Mouse (Mus musculus) ES-Bruce4 (cell line): ENCODE data around the gene Scel.

Experiments
- CTCF ChIP-seq: IDR thresholded peaks from one replicate; pipeline ENCODE4 v1.8.1; 2011; ENCODE audit warnings: low read depth, low read length
- EP300 ChIP-seq: IDR thresholded peaks from 2 replicates; pipeline ENCODE4 v1.6.1; 2011; ENCODE audit warnings: low read depth, low read length; ENCODE audit not compliant: insufficient read depth
- POLR2A ChIP-seq: IDR thresholded peaks from one replicate; pipeline ENCODE4 v1.8.1; 2011; ENCODE audit warnings: low read length; ENCODE audit not compliant: insufficient read depth

GRCm38 (mm10) chr14:103512802-103513472 is at the start of gene Scel:
- no peak for TF ChIP-seq CTCF
- TF ChIP-seq POLR2A, result no peak
- TF ChIP-seq EP300, result no peak
